Mouse (Mus musculus) limb, embryonic 14.5 days (tissue): Measurements from ENCODE around the gene Sec11a. TPM values are rescaled to one million over a fixed set of nuclear protein-coding genes. Genes with fewer than 3 reads are reported as not detected.

Experiments
- ATAC-seq: fragments of 200-750 bp; cut with Nextera tagmentation; 2 replicates; pipeline ENCODE4 v1.8.0; 2017; ENCODE audit warnings: low read depth, moderate number of reproducible peaks, moderate TSS enrichment; ENCODE audit not compliant: low FRiP score
- DNase-seq: peaks from one replicate; pipeline ENCODE4 v3.0.0-alpha.2; 2015; ENCODE audit warnings: low spot score
- H3K27ac ChIP-seq: fragments of 300-500 bp; sonication (generic); replicated peaks from 2 replicates; pipeline ENCODE4 v1.5.1; 2014; ENCODE audit warnings: low read depth, mild to moderate bottlenecking, low read length, moderate library complexity, mixed read lengths
- H3K27me3 ChIP-seq: fragments of 300-500 bp; sonication (generic); 2 replicates; pipeline ENCODE4 v1.6.1; 2014; ENCODE audit warnings: low read length, mixed read lengths; ENCODE audit not compliant: control insufficient read depth, insufficient read depth
- H3K36me3 ChIP-seq: fragments of 300-500 bp; sonication (generic); 2 replicates; pipeline ENCODE4 v1.6.1; 2014; ENCODE audit warnings: mild to moderate bottlenecking, low read length, moderate library complexity, mixed read lengths; ENCODE audit not compliant: control insufficient read depth, insufficient read depth
- H3K4me1 ChIP-seq: fragments of 300-500 bp; sonication (generic); 2 replicates; pipeline ENCODE4 v1.6.1; 2014; ENCODE audit warnings: antibody characterized with exemption, low read length, mixed read lengths; ENCODE audit not compliant: control insufficient read depth, insufficient read depth
- H3K4me2 ChIP-seq: fragments of 300-500 bp; sonication (generic); replicated peaks from 2 replicates; pipeline ENCODE4 v1.6.1; 2014; ENCODE audit warnings: low read depth, mild to moderate bottlenecking, low read length, moderate library complexity; ENCODE audit not compliant: severe bottlenecking
- H3K4me3 ChIP-seq: fragments of 300-500 bp; sonication (generic); replicated peaks from 2 replicates; pipeline ENCODE4 v1.5.1; 2014; ENCODE audit warnings: low read length
- H3K9ac ChIP-seq: fragments of 300-500 bp; sonication (generic); 2 replicates; pipeline ENCODE4 v1.6.1; 2014; ENCODE audit warnings: mild to moderate bottlenecking, low read depth, low read length, moderate library complexity; ENCODE audit not compliant: severe bottlenecking
- H3K9me3 ChIP-seq: fragments of 300-500 bp; sonication (generic); 2 replicates; pipeline ENCODE4 v1.6.1; 2016; ENCODE audit warnings: low read length; ENCODE audit not compliant: control insufficient read depth
- POLR2A ChIP-seq: fragments of 200-500 bp; IDR thresholded peaks from 2 replicates; pipeline ENCODE4 v1.8.0; 2012; ENCODE audit warnings: inconsistent platforms, mild to moderate bottlenecking, moderate library complexity, borderline replicate concordance; ENCODE audit not compliant: insufficient read depth, insufficient read length; ENCODE audit errors: extremely low read depth
- WGBS: fragments of 180-500 bp; shearing (Covaris S2); extraction: QIAGEN DNeasy Blood & Tissue Kit; methylation state at CpG from one replicate; pipeline ENCODE4 v1.1.7; 2014; 5-methylcytosine and 5-hydroxymethylcytosine counted together
- polyA plus RNA-seq, 2 experiments: library from polyadenylated mRNA; depleted of rRNA in 1 of 2; stranded (reverse) in 1 of 2; unstranded in 1 of 2; fragments of >200 nt; fragmentation: Nextera tagmentation in 1 of 2; extraction: Ambion mirVana in 1 of 2; gene quantifications; 2 replicates each; pipeline versions ENCODE4 v1.2.1 to v1.2.3; 2012 to 2014

Gene Sec11a
- polyA plus RNA-seq, 2 experiments, result 158 to 224 TPM

- Histone ChIP-seq H3K4me3 (peak within 1 kb of the TSS; percentile 93), H3K36me3 (no peaks in the 10 kb centered on the region), H3K4me1 (peaks cover 16% of the 10 kb centered on the region), H3K27ac (peak within 1 kb of the TSS; percentile 95), H3K9ac (peak within 1 kb of the TSS; percentile 98), H3K9me3 (no peaks in the 10 kb centered on the region), H3K27me3 (no peaks in the 10 kb centered on the region), H3K4me2 (peak within 1 kb of the TSS; percentile 85)
- under 1% methylated on average over 38 of the region's 102 CpGs for WGBS
- ATAC-seq (peak; percentile 90), DNase-seq (peak; percentile 70)
- TF ChIP-seq POLR2A, result no peak
Observed at GRCm38 (mm10) chr7:80992980-80993833, 45.6 kb upstream of the Sec11a start, which contains the start of gene Zfp592. Zfp592 (plus strand) TSS chr7:80993681.

GRCm38 (mm10) chr7:80992631-80992979 is 45.0 kb upstream of the Sec11a start:
- Histone ChIP-seq H3K4me3 (peak overlapping the region; percentile 93), H3K9me3 (no peaks in the 10 kb centered on the region), H3K4me1 (peaks cover 16% of the 10 kb centered on the region), H3K9ac (peak overlapping the region; percentile 98), H3K36me3 (no peaks in the 10 kb centered on the region), H3K27ac (peak overlapping the region; percentile 95), H3K27me3 (no peaks in the 10 kb centered on the region), H3K4me2 (peak overlapping the region; percentile 61)
- ATAC-seq, result no peak
- under 1% methylated on average over 12 of the region's 12 CpGs for WGBS
- TF ChIP-seq POLR2A, result no peak
- DNase-seq, result peak; percentile 5

- Histone ChIP-seq H3K27me3 (no peaks in the 10 kb centered on the region), H3K9ac (peak overlapping the region; percentile 98), H3K9me3 (no peaks in the 10 kb centered on the region), H3K4me2 (peak overlapping the region; percentile 61), H3K4me1 (peaks cover 16% of the 10 kb centered on the region), H3K4me3 (peak overlapping the region; percentile 93), H3K36me3 (no peaks in the 10 kb centered on the region), H3K27ac (peak overlapping the region; percentile 95)
- 72% methylated on average over 6 of the region's 6 CpGs for WGBS
- no peak for DNase-seq
- ATAC-seq, result no peak
- no peak for TF ChIP-seq POLR2A
Observed at GRCm38 (mm10) chr7:80992063-80992462, 44.5 kb upstream of the Sec11a start.

GRCm38 (mm10) chr7:80991589-80991988 is 44.0 kb upstream of the Sec11a start:
- 0 out of 2 replicates have a peak overlapping the region, but pooled peaks have one; percentile 98 for H3K9ac ChIP-seq
- H3K27me3 ChIP-seq, result no peaks in the 10 kb centered on the region
- H3K36me3 ChIP-seq, result no peaks in the 10 kb centered on the region
- TF ChIP-seq POLR2A, result no peak
- H3K4me1 ChIP-seq, result peaks cover 16% of the 10 kb centered on the region
- peak overlapping the region; percentile 93; the same call in 1 of the 2 replicates for H3K4me3 ChIP-seq
- ATAC-seq (no peak), DNase-seq (no peak)
- 91% methylated on average over 5 of the region's 5 CpGs for WGBS
- no peaks in the 10 kb centered on the region for H3K9me3 ChIP-seq
- no peak overlapping the region for H3K27ac ChIP-seq
- peak overlapping the region; percentile 61 for H3K4me2 ChIP-seq

GRCm38 (mm10) chr7:80990276-80990675 is 42.7 kb upstream of the Sec11a start:
- no peak for DNase-seq
- no peak for ATAC-seq
- no peak for TF ChIP-seq POLR2A
- H3K9ac ChIP-seq, result no peak overlapping the region
- no peak overlapping the region for H3K27ac ChIP-seq
- no peaks in the 10 kb centered on the region for H3K36me3 ChIP-seq
- H3K4me3 ChIP-seq, result no peak overlapping the region
- no peak overlapping the region for H3K4me2 ChIP-seq
- 98% methylated on average over 6 of the region's 6 CpGs for WGBS
- peaks cover 16% of the 10 kb centered on the region for H3K4me1 ChIP-seq
- H3K9me3 ChIP-seq, result no peaks in the 10 kb centered on the region
- no peaks in the 10 kb centered on the region for H3K27me3 ChIP-seq
